Mouse (Mus musculus) adrenal gland, postnatal 25 days (tissue): Measurements from ENCODE around the gene Gm10306. TPM values are rescaled to one million over a fixed set of nuclear protein-coding genes. Genes with fewer than 3 reads are reported as not detected.

ENCODE experiments used
- DNase-seq: peaks from one replicate; pipeline ENCODE4 v3.0.0; 2021; ENCODE audit warnings: mixed read lengths
- total RNA-seq: library from RNA; stranded (reverse); gene quantifications from 2 replicates; pipeline ENCODE4 v1.2.3, GENCODE M21; 2021

Gm10306 gene
- total RNA-seq, 1 experiment from 2014 or later = not detected

- DNase-seq = no peak
Observed at GRCm38 (mm10) chr4:94605591-94605990, 49.2 kb downstream of the Gm10306 start.

Other genes with a start within 250 kb of the Gm10306 start
- gene Caap1, start 250 bp downstream of the Gm10306 start, total RNA-seq = 10.5 and 11.9 TPM in 2 replicates
- gene Plaa, start 46.7 kb downstream of the Gm10306 start, total RNA-seq = 61.2 and 62.8 TPM in 2 replicates
- 17.0 and 17.7 TPM in 2 replicates for gene Ift74, start 57.9 kb downstream of the Gm10306 start, total RNA-seq
- not detected in 2 replicates for gene Lrrc19, start 93.6 kb downstream of the Gm10306 start, total RNA-seq
- 47.1 TPM in 2 replicates for gene Tek, start 182.7 kb downstream of the Gm10306 start, total RNA-seq